In the genomic region with DNA sequence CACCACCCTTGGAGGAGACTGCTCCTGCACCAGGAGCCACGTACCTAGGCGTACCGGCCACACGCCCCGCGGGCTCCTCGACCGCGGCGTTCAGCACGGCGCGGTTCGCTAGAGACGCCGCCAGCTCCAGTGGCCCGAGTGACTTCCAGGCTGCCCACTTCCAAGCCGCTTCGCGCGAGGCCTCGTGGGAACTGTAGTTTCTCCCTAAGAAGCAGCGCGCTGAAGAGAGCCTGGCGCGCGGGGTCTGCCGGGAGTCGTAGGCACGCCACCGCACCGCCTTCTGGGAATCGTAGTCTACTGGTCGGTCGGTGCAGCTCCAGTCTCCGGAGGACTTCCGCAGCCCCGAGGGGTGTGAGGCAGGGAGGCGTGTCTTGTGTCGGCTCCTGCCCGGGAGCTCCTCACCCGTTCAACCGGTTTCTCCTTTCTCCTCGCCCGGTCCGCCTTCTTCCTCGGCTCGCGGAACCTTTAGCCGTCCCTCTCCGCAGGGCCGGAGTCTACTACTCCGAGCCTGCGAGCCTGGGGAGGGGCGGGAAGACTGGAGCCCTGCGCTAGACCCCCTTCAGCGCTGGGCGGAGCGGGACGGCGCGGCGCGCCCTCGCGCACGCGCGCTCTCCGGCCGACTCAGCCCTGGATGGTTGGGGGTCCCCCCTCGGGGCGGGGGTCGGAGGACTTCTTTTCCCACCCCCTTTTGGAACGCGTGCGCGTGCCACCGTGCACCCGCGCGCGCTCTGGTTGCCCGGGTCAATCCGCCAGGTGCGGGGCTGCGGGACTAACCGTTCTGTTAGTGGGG, we compare ENCODE assay signal across 8 mouse cellular contexts. TPM values are rescaled to one million over a fixed set of nuclear protein-coding genes. Genes with fewer than 3 reads are reported as not detected.
DNase-seq lines count a peak whose midpoint lies in the region; ATAC-seq lines count a peak whose summit lies in the region.

TSS of gene Sipa1l3 (minus strand) at position 221 of the 790 bp plus-strand sequence.

- no peaks in the 10 kb centered on the region for H3K27me3 ChIP-seq in hindbrain, embryonic 15.5 days

- peak; percentile 97 for DNase-seq in T-cell, adult 2 months (ENCODE audit: low spot score)
- DNase-seq in cerebellum, postnatal 36 days = peak; percentile 96 to 97
- peak; percentile 95 to 98 for DNase-seq in frontal cortex, postnatal 36 days (ENCODE audit: low spot score in 2 of 2)
- DNase-seq in left cerebral cortex, adult 11 months (ENCODE audit: low spot score) = peak; percentile 94
- DNase-seq in lung, postnatal 4 days = peak; percentile 98 to 99
- DNase-seq in retina, postnatal 7 days (ENCODE audit: low read depth, low spot score) = peak; percentile 92
- DNase-seq in urinary bladder, adult 2 months (ENCODE audit: low spot score) = peak; percentile 84

- peak within 1 kb of the TSS; percentile 96 for H3K4me3 ChIP-seq in hindbrain, embryonic 15.5 days

- peak within 1 kb of the TSS; percentile 95 for H3K9ac ChIP-seq in hindbrain, embryonic 15.5 days

- H3K36me3 ChIP-seq in hindbrain, embryonic 15.5 days = no peaks in the 10 kb centered on the region

- H3K27ac ChIP-seq in hindbrain, embryonic 15.5 days (replicated peaks) = peak within 1 kb of the TSS; percentile 93

- ATAC-seq in hindbrain, embryonic 15.5 days (ENCODE audit: low FRiP score, low read depth) = peak; percentile 97

- WGBS in hindbrain, embryonic 15.5 days = 0% methylated on average over 84 of the region's 88 CpGs

- H3K9me3 ChIP-seq in hindbrain, embryonic 15.5 days = no peaks in the 10 kb centered on the region

- peak within 1 kb of the TSS; percentile 71 for H3K4me2 ChIP-seq in hindbrain, embryonic 15.5 days

- peaks cover 32% of the 10 kb centered on the region for H3K4me1 ChIP-seq in hindbrain, embryonic 15.5 days (replicated peaks)

RNA-seq across cellular contexts. Expression of gene Sipa1l3, which starts in this region (rescaled TPM):
- polyA plus RNA-seq in hindbrain, embryonic 15.5 days (2015; fragmentation: Nextera tagmentation; extraction: Ambion mirVana) = 22.4 and 23.3 TPM in 2 replicates
- 18.4 and 32.6 TPM in 2 replicates for polyA plus RNA-seq in urinary bladder, adult 2 months (2012; rRNA removed)

Comparison
In these comparisons a context has a peak if more than half of its experiments do, and no peak if none do; other contexts are left out.
1. Peak in every context shown above with its lines: DNase-seq, ATAC-seq, H3K4me3 ChIP-seq and H3K27ac ChIP-seq.